Mouse (Mus musculus) midbrain, embryonic 16.5 days (tissue): Measurements from ENCODE around the gene Fat3. TPM values are rescaled to one million over a fixed set of nuclear protein-coding genes. Genes with fewer than 3 reads are reported as not detected.

ENCODE experiments used
- ATAC-seq: fragments of 200-750 bp; cut with Nextera tagmentation; 2 replicates; pipeline ENCODE4 v1.8.0; 2017; ENCODE audit warnings: moderate TSS enrichment
- H3K27ac ChIP-seq: fragments of 300-500 bp; sonication (generic); 2 replicates; pipeline ENCODE4 v1.5.1; 2014; ENCODE audit warnings: mild to moderate bottlenecking, low read length, mixed read lengths
- H3K27me3 ChIP-seq: fragments of 300-500 bp; sonication (generic); 2 replicates; pipeline ENCODE4 v1.6.1; 2014; ENCODE audit warnings: low read depth, low read length, mixed read lengths; ENCODE audit not compliant: control insufficient read depth, insufficient read depth
- H3K36me3 ChIP-seq: fragments of 300-500 bp; sonication (generic); 2 replicates; pipeline ENCODE4 v1.6.1; 2014; ENCODE audit warnings: mild to moderate bottlenecking, low read length, moderate library complexity, mixed read lengths; ENCODE audit not compliant: control insufficient read depth, insufficient read depth
- H3K4me1 ChIP-seq: fragments of 300-500 bp; sonication (generic); 2 replicates; pipeline ENCODE4 v1.6.1; 2014; ENCODE audit warnings: mild to moderate bottlenecking, low read length, mixed read lengths; ENCODE audit not compliant: control insufficient read depth, insufficient read depth
- H3K4me2 ChIP-seq: fragments of 300-500 bp; sonication (generic); 2 replicates; pipeline ENCODE4 v1.6.1; 2014; ENCODE audit warnings: mild to moderate bottlenecking, low read length, mixed read lengths
- H3K4me3 ChIP-seq: fragments of 300-500 bp; sonication (generic); 2 replicates; pipeline ENCODE4 v1.5.1; 2014; ENCODE audit warnings: low read depth, mild to moderate bottlenecking, low read length, moderate library complexity, mixed read lengths
- H3K9ac ChIP-seq: fragments of 300-500 bp; sonication (generic); 2 replicates; pipeline ENCODE4 v1.6.1; 2014; ENCODE audit warnings: low read depth, low read length, mixed read lengths
- H3K9me3 ChIP-seq: fragments of 300-500 bp; sonication (generic); replicated peaks from 2 replicates; pipeline ENCODE4 v1.6.1; 2014; ENCODE audit warnings: mild to moderate bottlenecking, low read length, mixed read lengths; ENCODE audit not compliant: control insufficient read depth, poor library complexity, severe bottlenecking
- WGBS: fragments of 180-500 bp; shearing (Covaris S2); extraction: QIAGEN DNeasy Blood & Tissue Kit; methylation state at CpG from one replicate; pipeline ENCODE4 v1.1.7; 2014; 5-methylcytosine and 5-hydroxymethylcytosine counted together
- polyA plus RNA-seq: library from polyadenylated mRNA; unstranded; fragments of >200 nt; fragmentation: Nextera tagmentation; extraction: Ambion mirVana; gene quantifications from 2 replicates; pipeline ENCODE4 v1.2.1, GENCODE M21; 2015

The Fat3 gene
- polyA plus RNA-seq: 12.8 and 13.4 TPM in 2 replicates

GRCm38 (mm10) chr9:16501186-16501711 is at the start of gene Fat3:
Gene Fat3 (minus strand): TSS chr9:16501285.
- Histone ChIP-seq H3K27ac (peak within 1 kb of the TSS; percentile 96), H3K4me3 (peak within 1 kb of the TSS; percentile 87), H3K4me2 (peak within 1 kb of the TSS; percentile 76), H3K9me3 (no peaks in the 10 kb centered on the region), H3K36me3 (no peaks in the 10 kb centered on the region), H3K27me3 (no peaks in the 10 kb centered on the region), H3K9ac (peak within 1 kb of the TSS; percentile 84), H3K4me1 (peaks cover 15% of the 10 kb centered on the region)
- WGBS: under 1% methylated on average over 21 of the region's 21 CpGs
- peak; percentile 57 for ATAC-seq

DNA sequence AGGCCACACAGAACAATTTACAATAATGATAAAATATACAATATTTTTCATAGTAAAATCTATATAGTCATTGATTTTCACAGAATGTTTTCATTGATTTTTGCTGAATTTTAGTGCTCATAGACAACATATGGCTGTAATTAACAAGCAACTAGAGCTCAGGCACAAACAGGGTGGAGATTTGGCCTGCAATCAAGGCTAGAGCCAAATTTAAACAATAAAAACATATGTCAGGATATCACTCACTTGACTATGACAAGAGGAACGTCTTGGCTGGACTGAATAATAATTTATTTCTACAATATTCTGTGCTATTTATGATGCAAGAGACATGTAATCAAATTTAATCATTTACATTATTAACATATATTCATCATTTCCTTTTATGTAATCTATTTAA is 31.8 kb upstream of the Fat3 start:
- Histone ChIP-seq H3K9ac (no peak overlapping the region), H3K27ac (no peak overlapping the region), H3K36me3 (no peaks in the 10 kb centered on the region), H3K9me3 (no peaks in the 10 kb centered on the region), H3K4me1 (no peaks in the 10 kb centered on the region), H3K4me3 (no peak overlapping the region), H3K27me3 (no peaks in the 10 kb centered on the region), H3K4me2 (no peak overlapping the region)
- WGBS: 60% methylated on average over 1 of the region's 1 CpGs
- ATAC-seq: no peak

- no peak for ATAC-seq
- Histone ChIP-seq H3K27ac (no peak overlapping the region), H3K4me1 (no peaks in the 10 kb centered on the region), H3K9ac (no peak overlapping the region), H3K36me3 (no peaks in the 10 kb centered on the region), H3K4me2 (no peak overlapping the region), H3K4me3 (no peak overlapping the region), H3K9me3 (no peaks in the 10 kb centered on the region), H3K27me3 (no peaks in the 10 kb centered on the region)
- 50% methylated on average over 1 of the region's 1 CpGs for WGBS
Measured at GRCm38 (mm10) chr9:16517543-16517942, 16.5 kb upstream of the Fat3 start.

GRCm38 (mm10) chr9:16512005-16512404 is 10.9 kb upstream of the Fat3 start:
- 14% methylated on average over 1 of the region's 1 CpGs for WGBS
- H3K4me1 ChIP-seq: no peaks in the 10 kb centered on the region
- no peak for ATAC-seq
- no peaks in the 10 kb centered on the region for H3K36me3 ChIP-seq
- no peak overlapping the region for H3K4me2 ChIP-seq
- no peak overlapping the region for H3K27ac ChIP-seq
- H3K9ac ChIP-seq: no peak overlapping the region
- no peak overlapping the region for H3K4me3 ChIP-seq
- H3K27me3 ChIP-seq: no peaks in the 10 kb centered on the region
- no peaks in the 10 kb centered on the region for H3K9me3 ChIP-seq

DNA sequence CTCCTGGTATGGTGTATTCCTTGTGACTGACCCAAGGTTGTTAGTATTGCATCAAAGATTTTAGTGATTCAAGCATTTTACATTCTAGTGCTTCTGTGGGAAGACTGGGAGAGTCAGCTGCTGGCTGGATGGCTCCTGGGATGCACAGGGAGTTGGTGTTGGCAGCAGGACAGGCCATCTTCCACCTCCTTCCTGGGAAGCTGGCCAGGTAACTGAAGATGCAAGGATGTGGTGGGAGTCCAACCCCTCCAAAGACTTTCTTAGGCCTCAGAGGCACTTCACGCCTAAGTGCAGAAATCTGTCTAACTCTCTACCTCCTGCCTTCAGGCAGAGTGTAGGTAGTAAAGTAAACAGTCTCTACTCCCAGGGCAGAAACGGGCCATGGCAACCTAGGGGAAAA is 2.7 kb upstream of the Fat3 start:
- peaks cover 8% of the 10 kb centered on the region for H3K4me1 ChIP-seq
- H3K4me3 ChIP-seq: no peak overlapping the region
- H3K9ac ChIP-seq: no peak overlapping the region
- no peaks in the 10 kb centered on the region for H3K36me3 ChIP-seq
- ATAC-seq: no peak
- no peak overlapping the region for H3K27ac ChIP-seq
- no peak overlapping the region for H3K4me2 ChIP-seq
- 83% methylated on average over 2 of the region's 2 CpGs for WGBS
- H3K27me3 ChIP-seq: no peaks in the 10 kb centered on the region
- H3K9me3 ChIP-seq: no peaks in the 10 kb centered on the region

DNA sequence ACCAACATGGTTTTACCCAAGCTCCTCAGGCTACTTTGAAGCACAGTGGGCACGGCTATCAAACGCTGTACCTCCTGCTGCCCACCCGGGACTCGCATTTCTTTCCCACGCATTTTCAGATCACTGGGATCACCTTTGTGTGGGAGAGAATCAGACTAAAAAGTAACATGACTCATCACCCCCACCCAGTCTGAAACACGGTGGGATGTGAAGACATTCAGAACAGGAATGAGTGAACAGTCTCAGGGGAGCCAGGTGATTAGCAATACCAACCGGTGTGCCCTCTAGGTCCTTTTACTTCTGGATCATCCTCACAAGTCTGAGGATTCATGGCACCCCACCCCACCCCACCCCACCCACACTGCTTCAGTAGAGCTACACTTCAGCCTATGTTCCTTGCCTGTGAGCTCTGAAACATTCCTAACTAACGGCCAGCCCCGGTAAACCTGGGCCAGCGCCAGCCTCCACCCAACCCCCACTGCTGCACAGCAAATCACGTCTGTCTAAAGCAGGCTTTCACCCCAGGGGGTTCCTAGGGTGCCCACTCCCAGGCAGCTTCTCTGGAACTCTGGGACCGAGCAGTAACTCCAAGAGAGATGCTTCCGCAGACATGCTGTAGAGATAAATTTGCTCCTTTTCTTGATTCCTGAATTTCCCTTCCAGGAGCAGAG is 1.7 kb upstream of the Fat3 start:
- H3K9ac ChIP-seq: no peak overlapping the region; the same call in 1 of the 2 replicates
- H3K4me3 ChIP-seq: peak overlapping the region; percentile 87
- no peak for ATAC-seq
- no peaks in the 10 kb centered on the region for H3K27me3 ChIP-seq
- H3K4me1 ChIP-seq: peaks cover 15% of the 10 kb centered on the region
- H3K4me2 ChIP-seq: peak overlapping the region; percentile 76
- H3K27ac ChIP-seq: peak overlapping the region; percentile 96
- H3K36me3 ChIP-seq: no peaks in the 10 kb centered on the region
- 8% methylated on average over 13 of the region's 13 CpGs for WGBS
- H3K9me3 ChIP-seq: no peaks in the 10 kb centered on the region

GRCm38 (mm10) chr9:16501990-16502672 is 1.0 kb upstream of the Fat3 start:
- H3K27ac ChIP-seq: peak overlapping the region; percentile 96
- peak overlapping the region; percentile 84 for H3K9ac ChIP-seq
- peak overlapping the region; percentile 87 for H3K4me3 ChIP-seq
- H3K36me3 ChIP-seq: no peaks in the 10 kb centered on the region
- ATAC-seq: peak; percentile 83
- no peaks in the 10 kb centered on the region for H3K9me3 ChIP-seq
- no peaks in the 10 kb centered on the region for H3K27me3 ChIP-seq
- H3K4me2 ChIP-seq: peak overlapping the region; percentile 76
- under 1% methylated on average over 50 of the region's 52 CpGs for WGBS
- peaks cover 15% of the 10 kb centered on the region for H3K4me1 ChIP-seq

DNA sequence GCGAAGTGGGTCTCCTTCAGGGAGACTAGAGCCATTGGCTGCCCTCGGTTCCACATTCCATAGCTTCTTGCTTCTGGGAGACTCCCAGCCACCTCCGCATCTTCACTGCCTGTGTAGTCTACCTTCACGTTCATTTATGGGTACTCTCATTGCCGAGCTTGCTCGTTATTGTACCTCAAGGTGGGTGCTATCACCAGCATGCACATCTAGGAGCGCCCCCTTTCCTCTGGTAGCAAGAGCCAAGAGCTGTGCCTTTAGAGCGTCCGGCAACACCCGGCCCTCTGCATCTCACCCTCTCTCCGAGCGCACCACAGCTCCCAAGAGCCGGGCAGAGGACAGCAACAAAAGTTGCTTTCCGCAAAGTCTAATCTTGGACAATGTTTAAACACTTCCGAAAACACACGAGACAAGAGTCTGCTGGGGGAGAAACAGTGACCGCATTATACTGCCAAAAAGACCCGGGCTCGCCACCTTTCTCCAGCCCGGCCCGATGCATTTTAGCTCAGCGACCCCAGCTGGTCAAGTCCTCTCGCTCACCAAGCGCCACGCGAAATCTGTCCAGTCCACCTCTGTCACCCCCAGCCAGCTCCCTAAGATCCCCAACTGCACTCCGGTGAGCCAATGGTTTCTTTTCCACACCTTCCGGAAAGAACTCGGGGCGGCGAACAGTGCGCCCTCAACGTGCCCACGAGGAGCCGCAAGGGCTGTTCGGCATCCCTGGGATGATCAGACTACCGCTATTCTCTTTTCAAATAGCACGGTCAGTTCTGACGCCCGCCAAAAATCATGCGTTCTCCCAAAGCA is 501 bp downstream of the Fat3 start:
- under 1% methylated on average over 41 of the region's 41 CpGs for WGBS

More for the DNA sequence above, 501 bp downstream of the Fat3 start:
- H3K9me3 ChIP-seq: no peaks in the 10 kb centered on the region
- peak overlapping the region; percentile 96 for H3K27ac ChIP-seq
- peaks cover 15% of the 10 kb centered on the region for H3K4me1 ChIP-seq
- no peaks in the 10 kb centered on the region for H3K36me3 ChIP-seq
- peak overlapping the region; percentile 76 for H3K4me2 ChIP-seq
- peak overlapping the region; percentile 84 for H3K9ac ChIP-seq
- no peaks in the 10 kb centered on the region for H3K27me3 ChIP-seq
- peak overlapping the region; percentile 87 for H3K4me3 ChIP-seq
- ATAC-seq: peak; percentile 63
